Mouse (Mus musculus): Measurements from ENCODE around the gene Fastk. TPM values are rescaled to one million over a fixed set of nuclear protein-coding genes. Genes with fewer than 3 reads are reported as not detected.

Fastk gene
- polyA plus RNA-seq, 1 experiment from 2014 or later = 91.5 TPM

DNA sequence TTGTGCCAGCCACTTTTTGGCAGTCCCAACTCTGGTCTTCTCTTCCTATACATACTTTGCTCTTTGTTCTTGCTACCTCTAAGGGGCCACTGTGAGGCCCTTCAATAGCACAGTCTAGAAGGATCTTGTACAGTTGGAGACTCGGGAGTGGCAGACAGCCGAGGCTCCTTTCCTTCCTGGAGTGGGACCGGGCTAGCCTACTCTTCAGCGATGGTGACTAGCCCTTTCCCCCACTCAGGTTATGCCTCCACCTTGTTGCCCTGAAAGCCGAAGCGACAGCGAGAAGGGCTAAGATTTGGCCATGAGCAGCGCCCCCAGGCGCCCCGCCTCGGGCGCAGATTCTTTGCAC lies 17.8 kb downstream of the Fastk start:
- no peaks in the 10 kb centered on the region for H3K27me3 ChIP-seq (ENCODE audit: insufficient read depth, low read length)
- peak overlapping the region; percentile 58; the same call in 1 of the 2 replicates for H3K27ac ChIP-seq (ENCODE audit: low read depth)
- H3K9ac ChIP-seq = peak overlapping the region; percentile 20; the same call in 1 of the 2 replicates
- H3K4me2 ChIP-seq = peak overlapping the region; percentile 84
- H3K4me3 ChIP-seq (ENCODE audit: low read depth, low read length) = peak overlapping the region; percentile 67; the same call in 1 of the 2 replicates
- 26% methylated on average over 12 of the region's 12 CpGs for WGBS
- peaks cover 30% of the 10 kb centered on the region for H3K36me3 ChIP-seq (ENCODE audit: insufficient read depth)
- no peaks in the 10 kb centered on the region for H3K9me3 ChIP-seq (ENCODE audit: low read depth, low read length)
- ATAC-seq (ENCODE audit: insufficient read depth) (no peak), DNase-seq (no peak)
- peaks cover 22% of the 10 kb centered on the region for H3K4me1 ChIP-seq (ENCODE audit: insufficient read depth)
- no peak for TF ChIP-seq CTCF (IDR thresholded peaks at IDR 0.05; ENCODE audit: low read depth)

DNA sequence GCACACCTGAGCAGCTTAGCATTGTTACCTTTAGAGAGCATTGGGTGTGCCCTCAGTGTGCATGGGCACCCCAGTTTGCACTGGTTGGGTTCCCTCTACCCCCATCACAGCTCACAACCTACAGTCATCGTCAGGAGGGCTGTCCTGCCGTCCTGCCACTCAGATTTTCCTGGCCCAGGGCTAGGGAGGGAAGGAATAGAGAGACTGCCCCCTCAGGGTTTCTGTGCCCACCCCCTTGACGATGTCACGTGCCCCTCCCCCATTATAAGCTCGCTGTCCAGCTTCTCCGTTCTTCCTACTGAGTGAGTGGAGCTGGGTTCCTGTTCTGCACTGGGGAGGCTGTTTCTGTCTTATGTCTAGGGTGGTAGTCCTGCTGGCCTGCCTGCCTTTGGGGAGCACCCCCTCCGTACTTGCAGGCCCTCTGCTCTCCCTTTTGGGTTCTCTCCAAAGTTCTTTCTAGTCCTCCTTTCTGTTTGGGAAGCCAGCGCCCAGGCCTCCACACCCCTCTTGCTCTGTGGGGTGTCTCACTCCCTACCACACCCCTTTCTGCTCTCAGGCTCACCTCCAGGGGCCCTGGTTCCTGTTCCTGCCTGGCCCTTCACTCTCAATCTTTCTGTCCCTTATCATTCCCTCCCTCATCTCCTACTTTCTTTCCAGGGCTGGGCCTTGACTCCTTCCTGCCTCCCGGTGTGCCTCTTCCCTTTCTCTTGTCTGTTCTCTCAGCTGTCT lies 18.4 kb downstream of the Fastk start:
- Histone ChIP-seq H3K9me3 (ENCODE audit: low read depth, low read length) (no peaks in the 10 kb centered on the region), H3K27ac (ENCODE audit: low read depth) (peak overlapping the region; percentile 58; the same call in 1 of the 2 replicates), H3K4me3 (ENCODE audit: low read depth, low read length) (peak overlapping the region; percentile 67), H3K4me1 (ENCODE audit: insufficient read depth) (peaks cover 22% of the 10 kb centered on the region), H3K9ac (peak overlapping the region; percentile 66), H3K4me2 (peak overlapping the region; percentile 84), H3K36me3 (ENCODE audit: insufficient read depth) (peaks cover 25% of the 10 kb centered on the region), H3K27me3 (ENCODE audit: insufficient read depth, low read length) (no peaks in the 10 kb centered on the region)
- no peak for TF ChIP-seq CTCF (IDR thresholded peaks at IDR 0.05; ENCODE audit: low read depth)
- ATAC-seq (ENCODE audit: insufficient read depth) (no peak), DNase-seq (peak; percentile 29)
- WGBS = 14% methylated on average over 9 of the region's 9 CpGs

DNA sequence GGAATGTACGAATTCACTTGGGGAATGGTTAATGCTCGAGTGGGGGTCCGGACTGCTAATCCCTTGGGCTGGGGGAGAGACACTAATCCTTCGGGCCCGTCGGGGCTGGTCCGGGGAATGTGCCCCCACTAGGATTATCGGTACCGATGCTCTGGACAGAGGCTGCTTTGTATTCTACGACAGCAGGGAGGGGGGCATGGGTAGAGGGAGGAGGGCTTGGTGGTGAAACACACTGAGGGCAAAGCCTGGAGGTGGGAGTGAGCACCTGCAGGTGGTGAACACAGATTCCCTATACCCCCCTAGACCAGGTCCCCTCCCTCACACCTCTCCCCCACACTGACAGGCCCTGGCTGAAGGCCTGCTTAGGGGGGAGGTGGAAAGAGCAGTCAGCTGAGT lies 19.1 kb downstream of the Fastk start:
- ATAC-seq (ENCODE audit: insufficient read depth) (no peak), DNase-seq (peak; percentile 42)
- H3K4me2 ChIP-seq = peak overlapping the region; percentile 84
- no peak; the same call in 1 of the 2 replicates for TF ChIP-seq CTCF (IDR thresholded peaks at IDR 0.05; ENCODE audit: low read depth)
- peak overlapping the region; percentile 67 for H3K4me3 ChIP-seq (ENCODE audit: low read depth, low read length)
- peak overlapping the region; percentile 93; the same call in 1 of the 2 replicates for H3K27ac ChIP-seq (ENCODE audit: low read depth)
- peaks cover 25% of the 10 kb centered on the region for H3K36me3 ChIP-seq (ENCODE audit: insufficient read depth)
- WGBS = 1% methylated on average over 10 of the region's 10 CpGs
- no peaks in the 10 kb centered on the region for H3K9me3 ChIP-seq (ENCODE audit: low read depth, low read length)
- H3K4me1 ChIP-seq (ENCODE audit: insufficient read depth) = peaks cover 22% of the 10 kb centered on the region
- peak overlapping the region; percentile 66 for H3K9ac ChIP-seq
- no peaks in the 10 kb centered on the region for H3K27me3 ChIP-seq (ENCODE audit: insufficient read depth, low read length)

DNA sequence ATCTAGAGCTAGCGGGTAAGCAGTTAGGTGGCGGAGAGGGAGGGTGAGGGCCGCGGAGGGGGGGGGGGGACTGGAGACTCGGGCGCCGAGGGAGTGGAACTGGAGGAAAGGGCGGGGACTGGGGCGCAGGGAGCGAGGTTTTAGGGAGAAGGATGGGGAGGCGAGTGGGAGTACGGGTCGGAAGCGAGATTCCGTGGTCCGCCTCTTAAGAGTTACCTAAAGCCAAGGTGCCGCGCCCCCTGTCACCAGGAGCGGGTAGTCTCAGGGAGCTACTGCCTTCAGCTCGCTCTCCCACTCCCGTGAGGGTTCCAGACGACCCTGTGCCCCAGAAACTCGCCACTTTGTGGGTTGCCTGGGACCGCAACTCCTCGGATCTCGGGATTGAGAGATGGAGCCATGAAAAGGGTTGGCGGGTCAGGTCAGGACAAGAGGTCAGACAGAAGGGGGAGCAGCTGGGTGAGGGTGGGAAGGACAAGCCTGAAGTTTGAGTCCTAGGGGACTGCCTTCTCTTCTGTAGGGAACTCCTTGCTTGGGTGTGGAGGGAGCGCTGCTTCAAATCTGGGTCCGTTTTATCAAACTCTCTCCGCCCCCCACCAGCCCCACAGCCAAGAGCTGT lies 19.6 kb downstream of the Fastk start:
- peaks cover 22% of the 10 kb centered on the region for H3K4me1 ChIP-seq (ENCODE audit: insufficient read depth)
- H3K9me3 ChIP-seq (ENCODE audit: low read depth, low read length) = no peaks in the 10 kb centered on the region
- H3K36me3 ChIP-seq (ENCODE audit: insufficient read depth) = peaks cover 22% of the 10 kb centered on the region
- H3K9ac ChIP-seq = peak overlapping the region; percentile 66
- no peaks in the 10 kb centered on the region for H3K27me3 ChIP-seq (ENCODE audit: insufficient read depth, low read length)
- WGBS = 0% methylated on average over 27 of the region's 30 CpGs
- DNase-seq (peak; percentile 66), ATAC-seq (ENCODE audit: insufficient read depth) (peak; percentile 7; the same call in 1 of the 2 replicates)
- peak; percentile 28; the same call in 1 of the 2 replicates for TF ChIP-seq CTCF (IDR thresholded peaks at IDR 0.05; ENCODE audit: low read depth)
- peak overlapping the region; percentile 67 for H3K4me3 ChIP-seq (ENCODE audit: low read depth, low read length)
- H3K4me2 ChIP-seq = peak overlapping the region; percentile 84
- peak overlapping the region; percentile 93 for H3K27ac ChIP-seq (ENCODE audit: low read depth)

DNA sequence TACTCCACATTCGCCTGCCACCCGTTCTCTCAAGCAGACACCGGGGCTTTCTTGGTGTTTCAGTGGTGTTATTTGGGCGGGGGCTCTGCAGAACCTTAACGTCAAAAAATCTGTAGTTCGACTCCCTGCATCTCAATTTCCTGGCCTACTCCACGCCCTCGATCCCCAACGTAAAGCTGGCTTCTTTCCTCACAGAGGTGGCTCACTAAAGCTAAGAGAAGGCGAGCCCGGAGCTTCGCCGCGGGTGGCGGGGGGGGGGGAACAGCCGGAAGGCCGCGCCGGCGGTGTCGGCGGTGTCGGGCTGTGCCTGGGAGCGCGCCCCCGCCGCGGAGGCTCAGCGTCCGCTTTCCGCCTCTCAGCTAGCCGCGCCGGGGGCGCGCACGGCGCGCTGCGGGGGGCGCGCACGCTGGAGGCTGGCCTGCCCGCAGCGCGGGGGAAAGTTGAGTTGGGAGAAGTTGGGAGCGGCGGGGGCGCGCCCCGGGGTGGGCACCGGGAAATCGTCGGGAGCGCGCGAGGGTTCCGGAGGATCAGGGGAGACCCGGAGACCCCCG lies 20.2 kb downstream of the Fastk start:
- H3K36me3 ChIP-seq (ENCODE audit: insufficient read depth) = peaks cover 19% of the 10 kb centered on the region
- H3K27ac ChIP-seq (ENCODE audit: low read depth) = peak overlapping the region; percentile 93
- TF ChIP-seq CTCF (IDR thresholded peaks at IDR 0.05; ENCODE audit: low read depth) = no peak
- peaks cover 22% of the 10 kb centered on the region for H3K4me1 ChIP-seq (ENCODE audit: insufficient read depth)
- WGBS = 1% methylated on average over 59 of the region's 60 CpGs
- ATAC-seq (ENCODE audit: insufficient read depth) (peak; percentile 24), DNase-seq (peak; percentile 97)
- H3K9ac ChIP-seq = peak overlapping the region; percentile 66
- no peaks in the 10 kb centered on the region for H3K9me3 ChIP-seq (ENCODE audit: low read depth, low read length)
- no peaks in the 10 kb centered on the region for H3K27me3 ChIP-seq (ENCODE audit: insufficient read depth, low read length)
- peak overlapping the region; percentile 67 for H3K4me3 ChIP-seq (ENCODE audit: low read depth, low read length)
- peak overlapping the region; percentile 84 for H3K4me2 ChIP-seq

DNA sequence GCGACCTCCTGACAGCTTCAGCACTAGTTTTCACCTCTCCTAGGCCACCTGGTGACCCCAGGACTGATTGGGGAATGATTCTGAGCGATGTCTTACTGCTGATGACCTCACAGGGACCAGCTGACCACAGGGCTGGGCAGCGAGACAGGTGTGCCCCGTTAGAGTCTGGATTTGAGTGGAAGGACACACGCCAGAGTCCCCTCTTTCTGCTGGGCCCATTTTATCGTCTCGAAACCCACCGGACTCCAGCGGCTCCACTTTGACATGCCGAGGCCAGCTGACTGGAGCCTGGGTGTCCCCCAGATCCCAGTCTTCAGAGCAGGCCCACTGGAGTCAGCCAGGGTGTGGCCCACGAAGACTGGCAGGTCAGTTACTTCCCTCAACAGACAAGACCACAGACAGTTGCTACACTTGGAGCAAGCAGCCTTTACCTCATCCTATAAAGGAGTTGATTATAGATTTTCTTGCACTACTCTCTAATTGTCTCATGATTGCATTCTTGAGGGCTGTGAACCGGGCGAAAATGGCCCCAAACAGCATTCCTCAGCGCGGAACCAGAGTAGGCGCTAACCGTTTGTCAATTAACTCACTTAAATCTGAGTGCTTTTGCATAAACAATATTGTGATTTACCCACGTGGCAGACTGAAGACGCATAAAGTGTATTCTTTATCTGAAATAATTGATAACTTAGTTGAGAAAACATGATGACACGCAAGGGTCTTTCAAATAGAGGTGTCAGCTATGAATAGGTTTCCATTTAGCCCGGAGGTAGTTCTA lies 20.9 kb downstream of the Fastk start:
- Histone ChIP-seq H3K4me2 (peak overlapping the region; percentile 84), H3K36me3 (ENCODE audit: insufficient read depth) (peaks cover 17% of the 10 kb centered on the region; the same call in 1 of the 2 replicates), H3K9ac (peak overlapping the region; percentile 66), H3K27ac (ENCODE audit: low read depth) (peak overlapping the region; percentile 93), H3K9me3 (ENCODE audit: low read depth, low read length) (no peaks in the 10 kb centered on the region), H3K27me3 (ENCODE audit: insufficient read depth, low read length) (no peaks in the 10 kb centered on the region), H3K4me3 (ENCODE audit: low read depth, low read length) (peak overlapping the region; percentile 67), H3K4me1 (ENCODE audit: insufficient read depth) (peaks cover 22% of the 10 kb centered on the region)
- no peak for TF ChIP-seq CTCF (IDR thresholded peaks at IDR 0.05; ENCODE audit: low read depth)
- peak; percentile 41 for DNase-seq
- WGBS = 10% methylated on average over 21 of the region's 21 CpGs
- peak; percentile 0; the same call in 1 of the 2 replicates for ATAC-seq (ENCODE audit: insufficient read depth)

Data from lung, embryonic 14.5 days (tissue).